Mouse (Mus musculus) heart, embryonic 13.5 days (tissue): ENCODE results near the gene Xntrpc. TPM values are rescaled to one million over a fixed set of nuclear protein-coding genes. Genes with fewer than 3 reads are reported as not detected.
"Not testable (repeated sequence)": the region's sequence is repeated elsewhere in the genome, so short reads cannot be mapped to it uniquely, and the experiment has no call there.

Experiments used
- ATAC-seq: fragments of 200-750 bp; cut with Nextera tagmentation; 2 replicates; pipeline ENCODE4 v1.8.0; 2017; ENCODE audit warnings: moderate TSS enrichment; ENCODE audit not compliant: insufficient number of reproducible peaks, low FRiP score, low TSS enrichment; ENCODE audit errors: extremely low read depth
- H3K27ac ChIP-seq: fragments of 300-500 bp; sonication (generic); replicated peaks from 2 replicates; pipeline ENCODE4 v1.5.1; 2015; ENCODE audit warnings: moderate library complexity, mild to moderate bottlenecking, inconsistent platforms
- H3K27me3 ChIP-seq: fragments of 300-500 bp; sonication (generic); replicated peaks from 2 replicates; pipeline ENCODE4 v1.6.1; 2015; ENCODE audit warnings: mild to moderate bottlenecking, inconsistent platforms
- H3K36me3 ChIP-seq: fragments of 300-500 bp; sonication (generic); 2 replicates; pipeline ENCODE4 v1.6.1; 2015; ENCODE audit warnings: mild to moderate bottlenecking, inconsistent platforms
- H3K4me1 ChIP-seq: fragments of 300-500 bp; sonication (generic); 2 replicates; pipeline ENCODE4 v1.6.1; 2015; ENCODE audit warnings: inconsistent platforms
- H3K4me2 ChIP-seq: fragments of 300-500 bp; sonication (generic); 2 replicates; pipeline ENCODE4 v1.6.1; 2015; ENCODE audit warnings: inconsistent platforms, mild to moderate bottlenecking, moderate library complexity
- H3K4me3 ChIP-seq: fragments of 300-500 bp; sonication (generic); 2 replicates; pipeline ENCODE4 v1.5.1; 2015; ENCODE audit warnings: moderate library complexity, mild to moderate bottlenecking, inconsistent platforms
- H3K9ac ChIP-seq: fragments of 300-500 bp; sonication (generic); 2 replicates; pipeline ENCODE4 v1.6.1; 2015; ENCODE audit warnings: inconsistent platforms, mild to moderate bottlenecking, moderate library complexity
- H3K9me3 ChIP-seq: fragments of 300-500 bp; sonication (generic); 2 replicates; pipeline ENCODE4 v1.6.1; 2016; ENCODE audit warnings: inconsistent platforms
- WGBS: fragments of 180-500 bp; shearing (Covaris S2); methylation state at CpG from one replicate; pipeline ENCODE4 v1.1.7; 2015; ENCODE audit warnings: mixed read lengths; 5-methylcytosine and 5-hydroxymethylcytosine counted together
- polyA plus RNA-seq: library from polyadenylated mRNA; unstranded; fragments of >200 nt; fragmentation: Nextera tagmentation; extraction: Ambion mirVana; gene quantifications from 2 replicates; pipeline ENCODE4 v1.2.1, GENCODE M21; 2015

Xntrpc gene
- 0.91 and 1.0 TPM in 2 replicates for polyA plus RNA-seq

DNA sequence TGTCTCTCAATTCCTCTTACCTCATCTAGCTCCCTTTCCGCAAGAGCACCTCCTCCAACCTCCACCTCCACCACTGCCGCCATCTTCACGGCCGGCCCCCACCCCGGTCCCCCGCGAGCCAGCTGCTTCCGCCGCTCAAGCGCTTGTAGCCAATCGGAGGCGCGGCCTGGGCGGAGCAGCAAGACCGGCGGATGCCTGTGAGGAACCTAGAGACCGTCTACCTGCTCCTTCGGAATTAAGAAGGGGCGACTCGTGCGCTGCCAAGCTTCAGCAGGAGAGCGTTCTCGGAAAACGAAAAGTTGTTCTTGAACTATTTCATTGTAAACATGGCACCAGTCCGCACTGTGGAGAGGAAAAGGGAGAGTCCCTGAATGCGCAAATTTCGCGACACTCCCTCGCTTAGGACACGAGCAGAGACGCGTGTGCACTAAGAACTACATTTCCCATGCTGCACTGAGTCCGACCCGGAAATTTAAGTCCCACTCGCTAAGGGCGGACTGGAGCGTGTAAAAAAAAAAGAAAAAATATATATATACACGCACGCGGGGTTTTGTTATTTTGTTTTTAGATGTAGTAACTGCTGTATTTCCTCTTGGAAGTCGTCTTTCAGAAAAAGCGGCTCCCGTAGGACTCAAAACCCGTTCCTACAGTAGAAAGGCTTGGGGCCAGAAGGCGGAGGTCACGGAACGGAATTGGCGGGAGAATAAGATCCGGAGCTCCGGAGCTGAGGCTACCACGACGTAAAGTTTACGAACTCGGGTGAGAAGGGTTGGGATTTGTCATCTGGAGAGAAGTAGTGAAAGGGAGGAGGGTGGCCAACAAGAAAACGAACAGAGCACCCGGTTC, at the start of gene Xntrpc, which contains the start of the genes Rnf121 and Xndc1:
Gene Xntrpc, plus strand, starts transcription at position 668 of the 846 bp plus-strand sequence.
Gene Rnf121, minus strand, starts transcription at position 424 of the 846 bp plus-strand sequence.
Gene Xndc1, plus strand, starts transcription at position 466 of the 846 bp plus-strand sequence.
- H3K4me2 ChIP-seq = peak within 1 kb of the TSS; percentile 86
- peak within 1 kb of the TSS; percentile 85 for H3K27ac ChIP-seq
- no peaks in the 10 kb centered on the region for H3K9me3 ChIP-seq
- H3K36me3 ChIP-seq = peaks cover 28% of the 10 kb centered on the region
- H3K4me1 ChIP-seq = peaks cover 32% of the 10 kb centered on the region
- under 1% methylated on average over 56 of the region's 56 CpGs for WGBS
- peak within 1 kb of the TSS; percentile 86 for H3K4me3 ChIP-seq
- peak; percentile 91 for ATAC-seq
- H3K27me3 ChIP-seq = no peaks in the 10 kb centered on the region
- peak within 1 kb of the TSS; percentile 87 for H3K9ac ChIP-seq

DNA sequence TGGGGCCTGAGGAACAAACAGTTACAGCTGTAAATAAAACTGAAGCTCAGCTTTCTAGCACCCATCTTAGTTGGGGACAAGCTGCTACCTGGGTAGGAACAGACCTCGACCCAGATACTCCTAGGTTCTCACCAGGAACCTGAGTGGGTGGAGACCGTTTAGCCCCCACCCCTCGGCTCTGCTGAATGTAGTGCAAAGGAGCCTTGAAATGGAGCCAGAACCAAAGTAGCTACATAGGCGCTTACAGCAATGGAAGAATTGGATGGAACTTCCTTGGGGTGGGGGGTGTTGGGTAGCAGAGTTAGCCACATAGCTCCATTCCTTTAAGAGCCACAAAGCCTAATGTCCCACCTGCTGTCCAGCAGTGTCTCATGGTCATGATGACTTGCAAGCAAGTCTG, 48.6 kb upstream of the Xntrpc start:
- peaks cover 100% of the 10 kb centered on the region for H3K36me3 ChIP-seq
- no peak for ATAC-seq

DNA sequence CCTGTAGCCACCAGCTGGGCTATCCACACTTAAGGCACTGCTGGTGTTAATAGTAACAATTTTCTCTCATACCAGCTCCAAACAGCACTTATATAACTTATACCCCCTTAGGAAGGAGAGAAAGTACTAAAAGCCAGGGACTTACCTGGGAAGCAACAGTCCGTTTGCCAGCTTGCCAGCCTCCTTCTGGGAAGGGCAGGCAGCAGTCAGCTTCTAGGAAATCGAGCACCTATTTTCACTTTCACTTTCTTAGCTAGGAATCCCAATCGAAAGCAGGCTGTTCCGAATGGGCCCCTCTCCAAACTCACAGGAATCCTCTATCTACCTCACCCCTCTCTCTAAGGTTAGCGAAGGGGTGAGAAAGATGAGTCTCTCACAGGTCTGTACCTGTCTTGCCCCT, 48.1 kb upstream of the Xntrpc start:
- peak overlapping the region; percentile 63; the same call in 1 of the 2 replicates for H3K27ac ChIP-seq
- H3K27me3 ChIP-seq = no peaks in the 10 kb centered on the region
- no peak for ATAC-seq
- no peaks in the 10 kb centered on the region for H3K9me3 ChIP-seq
- peak overlapping the region; percentile 11; the same call in 1 of the 2 replicates for H3K4me2 ChIP-seq
- WGBS = 75% methylated on average over 5 of the region's 5 CpGs
- peaks cover 100% of the 10 kb centered on the region for H3K36me3 ChIP-seq
- H3K4me1 ChIP-seq = peaks cover 18% of the 10 kb centered on the region; the same call in 1 of the 2 replicates
- 0 out of 2 replicates have a peak overlapping the region, but pooled peaks have one; percentile 19 for H3K9ac ChIP-seq
- H3K4me3 ChIP-seq = no peak overlapping the region

More for the DNA sequence above, 48.6 kb upstream of the Xntrpc start:
- Histone ChIP-seq H3K27ac (no peak overlapping the region), H3K9ac (0 out of 2 replicates have a peak overlapping the region, but pooled peaks have one; percentile 19), H3K4me3 (no peak overlapping the region), H3K4me1 (peaks cover 18% of the 10 kb centered on the region; the same call in 1 of the 2 replicates), H3K27me3 (no peaks in the 10 kb centered on the region), H3K4me2 (no peak overlapping the region), H3K9me3 (no peaks in the 10 kb centered on the region)
- WGBS = 78% methylated on average over 4 of the region's 4 CpGs

DNA sequence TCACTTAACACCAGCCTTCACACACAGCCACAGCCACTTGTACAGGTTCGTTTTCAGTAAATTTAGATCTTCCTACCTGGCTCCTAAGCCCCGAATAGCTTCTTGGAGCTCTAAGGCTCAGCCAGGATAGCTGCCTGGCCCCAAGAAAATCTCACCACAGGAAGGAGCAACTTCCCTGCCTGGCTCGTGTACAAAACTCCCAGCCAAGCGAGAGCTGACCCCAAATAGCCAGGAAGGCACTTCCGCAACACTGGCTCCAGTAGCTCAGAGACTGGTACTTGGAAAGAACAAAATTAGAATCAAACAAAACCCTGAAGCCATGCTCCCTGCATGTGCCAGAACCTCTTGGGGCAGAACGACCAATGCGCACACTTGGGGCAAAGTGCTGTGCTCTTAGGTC, 47.5 kb upstream of the Xntrpc start:
- Histone ChIP-seq H3K27me3 (no peaks in the 10 kb centered on the region), H3K36me3 (peaks cover 100% of the 10 kb centered on the region), H3K4me3 (no peak overlapping the region), H3K9me3 (no peaks in the 10 kb centered on the region), H3K4me1 (peaks cover 18% of the 10 kb centered on the region; the same call in 1 of the 2 replicates), H3K27ac (peak overlapping the region; percentile 63), H3K9ac (no peak overlapping the region), H3K4me2 (no peak overlapping the region)
- ATAC-seq = no peak
- 64% methylated on average over 7 of the region's 7 CpGs for WGBS

DNA sequence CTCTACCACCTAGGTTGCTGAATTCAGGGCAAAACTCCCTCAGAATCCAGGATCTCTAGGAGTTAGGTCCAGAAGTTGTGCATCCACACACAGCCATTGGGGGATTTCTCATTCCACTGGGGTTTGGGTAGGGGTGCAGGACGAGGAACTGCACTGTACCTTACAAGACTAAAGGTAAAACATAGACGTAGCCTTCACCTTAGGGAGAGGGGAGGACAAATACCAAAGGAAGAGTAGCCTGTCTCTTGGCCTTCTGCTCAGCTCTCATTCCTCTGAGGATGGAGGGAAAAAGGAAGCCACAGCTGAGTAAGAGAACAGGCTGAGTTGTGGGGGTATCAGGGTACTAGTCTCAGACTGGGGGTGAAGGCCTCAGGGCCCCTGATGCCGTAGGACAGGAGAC, 46.9 kb upstream of the Xntrpc start, which contains the start of gene Il18bp:
Gene Il18bp, minus strand, starts transcription at position 101 of the 400 bp plus-strand sequence.
- Histone ChIP-seq H3K9ac (0 out of 2 replicates have a peak within 1 kb of the TSS, but pooled peaks have one; percentile 19), H3K4me3 (no peak within 1 kb of the TSS), H3K4me1 (peaks cover 18% of the 10 kb centered on the region; the same call in 1 of the 2 replicates), H3K9me3 (no peaks in the 10 kb centered on the region), H3K27ac (peak within 1 kb of the TSS; percentile 63), H3K4me2 (peak within 1 kb of the TSS; percentile 11; the same call in 1 of the 2 replicates), H3K36me3 (peaks cover 100% of the 10 kb centered on the region), H3K27me3 (no peaks in the 10 kb centered on the region)
- WGBS = 87% methylated on average over 3 of the region's 3 CpGs
- ATAC-seq = no peak

DNA sequence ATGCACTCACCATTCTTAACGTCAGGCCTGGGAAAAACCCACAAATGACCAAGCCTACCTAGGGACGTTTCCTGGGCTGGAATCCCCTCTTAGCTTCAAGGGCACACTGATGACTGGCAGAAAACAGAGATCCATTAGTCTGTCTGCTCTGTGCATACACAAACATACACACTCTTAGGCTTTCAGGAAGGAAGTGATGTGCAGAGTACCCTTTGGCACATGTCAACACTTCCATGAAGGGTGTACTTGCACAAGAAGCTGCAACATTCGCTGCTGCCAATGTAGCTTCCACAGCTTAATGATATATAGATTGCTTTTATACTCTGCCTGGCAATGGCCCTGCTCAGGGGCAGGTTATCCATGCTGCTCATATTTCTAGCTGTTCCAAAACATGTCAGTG, 46.2 kb upstream of the Xntrpc start:
- Histone ChIP-seq H3K9ac (no peak overlapping the region), H3K36me3 (peaks cover 98% of the 10 kb centered on the region), H3K9me3 (no peaks in the 10 kb centered on the region), H3K4me1 (peaks cover 18% of the 10 kb centered on the region; the same call in 1 of the 2 replicates), H3K27me3 (no peaks in the 10 kb centered on the region), H3K4me3 (no peak overlapping the region), H3K4me2 (no peak overlapping the region), H3K27ac (no peak overlapping the region)
- no peak for ATAC-seq
- WGBS = 56% methylated on average over 3 of the region's 3 CpGs

DNA sequence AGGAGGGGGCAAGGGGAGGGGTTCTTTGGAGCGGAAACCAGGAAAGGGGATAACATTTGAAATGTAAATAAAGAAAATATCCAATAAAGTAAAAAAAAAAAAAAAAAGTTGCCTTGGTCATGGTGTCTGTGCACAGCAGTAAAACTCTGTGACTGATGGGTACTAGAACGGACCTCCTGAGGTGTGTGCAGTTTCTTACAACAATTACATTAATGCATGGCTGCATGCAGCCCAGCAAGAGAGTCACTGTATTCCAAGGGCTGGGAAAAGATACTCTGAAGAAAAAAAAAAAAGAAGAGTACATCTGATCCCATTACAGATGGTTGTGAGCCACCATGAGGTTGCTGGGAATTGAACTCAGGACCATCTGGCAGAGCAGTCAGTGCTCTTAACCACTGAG, 44.6 kb upstream of the Xntrpc start:
- H3K27ac ChIP-seq, ATAC-seq, H3K4me2 ChIP-seq, H3K27me3 ChIP-seq, H3K9ac ChIP-seq, H3K4me3 ChIP-seq, H3K9me3 ChIP-seq: not testable (repeated sequence)
- WGBS = 91% methylated on average over 2 of the region's 2 CpGs
- Histone ChIP-seq H3K4me1 (peaks cover 18% of the 10 kb centered on the region; the same call in 1 of the 2 replicates), H3K36me3 (peaks cover 98% of the 10 kb centered on the region)

DNA sequence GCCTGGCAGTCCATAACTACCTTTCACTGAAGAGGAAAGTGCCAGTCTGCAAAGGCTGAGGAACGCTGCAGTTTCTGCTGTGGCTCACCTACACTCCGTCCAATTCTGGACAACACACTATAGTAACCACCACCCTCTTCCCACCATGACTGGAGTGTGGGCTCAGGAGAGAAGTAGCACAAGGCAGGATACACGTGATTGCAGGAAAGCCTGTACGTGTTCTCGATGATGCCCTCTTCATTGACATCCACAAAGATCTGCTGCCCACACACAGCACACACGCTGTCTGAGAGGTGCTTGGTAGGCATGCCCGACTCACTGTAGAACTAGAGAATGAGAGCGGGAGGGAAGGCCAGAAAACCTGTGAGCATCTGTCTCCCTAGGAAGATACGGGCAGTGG, 41.7 kb upstream of the Xntrpc start:
- no peak overlapping the region for H3K4me3 ChIP-seq
- no peaks in the 10 kb centered on the region for H3K9me3 ChIP-seq
- H3K36me3 ChIP-seq = peaks cover 94% of the 10 kb centered on the region
- no peak for ATAC-seq
- no peak overlapping the region for H3K4me2 ChIP-seq
- H3K27ac ChIP-seq = no peak overlapping the region
- H3K4me1 ChIP-seq = no peaks in the 10 kb centered on the region
- no peak overlapping the region for H3K9ac ChIP-seq
- 87% methylated on average over 9 of the region's 9 CpGs for WGBS
- no peaks in the 10 kb centered on the region for H3K27me3 ChIP-seq

DNA sequence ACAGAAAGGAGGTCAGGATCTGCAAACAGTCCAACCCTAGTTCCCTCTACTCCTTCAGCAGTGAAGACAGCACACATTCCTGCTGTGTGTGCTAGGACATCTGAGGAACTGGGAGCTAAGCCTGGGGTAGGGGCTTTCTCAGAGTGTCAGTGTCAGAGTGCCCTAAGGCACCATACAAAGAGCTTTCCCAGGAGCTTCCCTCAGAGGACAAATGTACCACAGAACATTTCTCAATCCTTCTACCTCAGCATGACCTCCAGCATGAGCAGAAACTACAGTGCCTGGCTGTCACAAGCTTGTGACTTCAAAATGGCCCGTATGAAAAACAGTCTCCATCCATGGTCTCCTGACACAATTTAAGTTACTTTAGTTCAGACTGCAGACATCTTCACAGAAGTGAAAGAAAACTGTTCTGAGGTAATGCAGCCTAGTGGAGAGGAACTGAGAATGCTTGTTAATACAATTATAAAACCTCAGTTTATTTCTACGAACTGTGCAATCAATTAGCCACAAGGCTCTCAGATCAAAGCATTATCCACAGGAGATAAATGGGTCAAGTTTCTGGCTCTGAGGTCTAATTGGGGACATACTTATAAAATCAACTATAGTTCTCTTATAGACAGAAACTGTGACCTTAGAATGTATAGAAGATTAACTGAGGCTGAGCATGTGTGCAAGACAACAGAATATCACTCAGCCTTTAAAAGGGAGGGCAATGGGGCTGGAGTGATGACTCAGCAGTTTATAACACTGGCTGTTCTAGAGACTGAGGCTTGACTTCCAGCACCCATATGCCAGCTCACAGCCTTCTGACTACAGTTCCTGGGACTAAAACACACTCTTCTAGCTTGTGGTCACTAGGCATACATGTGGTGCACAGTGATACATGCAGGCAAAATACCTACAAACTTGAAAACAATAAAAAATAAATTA, 40.1 kb upstream of the Xntrpc start:
- no peaks in the 10 kb centered on the region for H3K9me3 ChIP-seq
- H3K9ac ChIP-seq = no peak overlapping the region
- H3K27ac ChIP-seq = no peak overlapping the region
- no peaks in the 10 kb centered on the region for H3K4me1 ChIP-seq
- no peak overlapping the region for H3K4me2 ChIP-seq
- WGBS = 82% methylated on average over 2 of the region's 2 CpGs
- H3K4me3 ChIP-seq = no peak overlapping the region
- peaks cover 88% of the 10 kb centered on the region for H3K36me3 ChIP-seq
- H3K27me3 ChIP-seq = no peaks in the 10 kb centered on the region
- ATAC-seq = no peak

DNA sequence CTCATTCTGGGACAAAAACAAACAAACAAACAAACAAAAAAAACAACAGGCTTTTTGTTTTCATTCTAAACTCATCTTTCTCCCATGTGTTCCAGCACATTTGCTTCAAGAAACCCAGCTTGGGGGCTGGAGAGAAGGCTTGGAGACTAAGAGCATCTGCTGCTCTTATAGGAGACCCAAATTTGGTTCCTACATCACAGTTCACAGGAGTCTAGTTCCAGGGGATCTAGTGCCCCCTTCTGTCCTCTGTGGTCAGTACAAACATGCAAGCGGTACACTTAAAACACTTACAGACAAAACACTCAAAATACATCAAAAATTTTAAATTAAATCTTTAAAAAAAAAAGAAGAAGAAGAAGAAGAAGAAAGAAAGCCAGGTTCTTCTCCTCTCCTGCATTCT, 30.6 kb upstream of the Xntrpc start:
- H3K4me1 ChIP-seq = no peaks in the 10 kb centered on the region
- H3K27ac ChIP-seq = no peak overlapping the region
- peaks cover 95% of the 10 kb centered on the region for H3K36me3 ChIP-seq
- WGBS = 89% methylated on average over 1 of the region's 1 CpGs
- no peak for ATAC-seq
- H3K9me3 ChIP-seq = no peaks in the 10 kb centered on the region
- no peak overlapping the region for H3K4me2 ChIP-seq
- no peak overlapping the region for H3K9ac ChIP-seq
- H3K4me3 ChIP-seq = no peak overlapping the region
- no peaks in the 10 kb centered on the region for H3K27me3 ChIP-seq

DNA sequence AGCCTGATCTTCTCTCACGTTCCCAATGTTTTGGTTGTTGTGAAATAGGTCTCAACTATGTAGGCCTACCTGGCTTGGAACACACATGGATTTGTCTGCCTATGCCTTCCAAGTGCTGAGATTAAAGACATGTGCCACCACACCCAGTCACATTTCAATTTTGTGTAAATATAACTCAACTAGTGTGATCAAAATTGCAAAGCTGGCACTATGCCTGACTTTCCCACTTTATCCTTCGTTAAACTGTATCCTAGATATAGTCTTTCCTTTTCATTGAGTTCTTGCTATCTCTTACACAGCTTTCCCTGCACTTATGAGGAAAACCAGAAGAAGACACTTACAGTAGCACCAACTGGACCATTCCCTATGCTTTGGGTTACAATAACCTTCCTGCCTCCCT, 30.0 kb upstream of the Xntrpc start:
- 82% methylated on average over 2 of the region's 2 CpGs for WGBS
- H3K4me1 ChIP-seq = no peaks in the 10 kb centered on the region
- no peak overlapping the region for H3K27ac ChIP-seq
- no peak for ATAC-seq
- H3K36me3 ChIP-seq = peaks cover 97% of the 10 kb centered on the region
- no peak overlapping the region for H3K9ac ChIP-seq
- H3K27me3 ChIP-seq = no peaks in the 10 kb centered on the region
- H3K9me3 ChIP-seq = no peaks in the 10 kb centered on the region
- H3K4me2 ChIP-seq = no peak overlapping the region
- no peak overlapping the region for H3K4me3 ChIP-seq
